Mouse (Mus musculus) mesoderm, embryonic 11.5 days (tissue): ENCODE measurements at regions not wholly inside any gene's neighbourhood (a gene's known extent, or its start where the extent isn't known, plus 50 kb on each side); places are given as distances from the start of the nearest gene placed in this dataset.

Experiments
- DNase-seq: peaks from one replicate; pipeline ENCODE4 v3.0.0-alpha.2; 2012; ENCODE audit warnings: low read depth, low spot score

- no peak for DNase-seq
Observed at GRCm38 (mm10) chr16:8351424-8351823, 73.5 kb downstream of the Tmem114 start.

DNA sequence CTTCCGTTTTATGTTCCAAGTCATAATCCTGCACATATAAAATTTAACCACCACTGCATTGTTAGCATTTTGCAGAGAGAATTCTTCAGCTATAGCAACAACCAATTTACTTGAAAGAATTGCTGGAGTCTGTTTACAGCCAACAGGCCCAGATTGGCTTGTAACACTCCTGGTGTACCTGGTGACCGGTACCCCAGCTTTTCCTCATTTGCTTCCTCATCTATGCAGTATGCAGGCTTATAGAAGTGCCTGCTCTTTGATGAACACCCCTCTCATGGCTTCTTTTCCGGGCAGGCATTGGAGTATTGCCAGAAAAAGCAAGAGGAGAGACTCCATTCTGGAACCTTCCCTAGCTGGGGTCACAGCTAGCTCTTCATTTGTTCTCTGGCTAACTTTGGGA lies 75.8 kb downstream of the Tmem114 start:
- DNase-seq: no peak

- no peak for DNase-seq
Observed at GRCm38 (mm10) chr16:8348645-8349044, 76.3 kb downstream of the Tmem114 start.

DNA sequence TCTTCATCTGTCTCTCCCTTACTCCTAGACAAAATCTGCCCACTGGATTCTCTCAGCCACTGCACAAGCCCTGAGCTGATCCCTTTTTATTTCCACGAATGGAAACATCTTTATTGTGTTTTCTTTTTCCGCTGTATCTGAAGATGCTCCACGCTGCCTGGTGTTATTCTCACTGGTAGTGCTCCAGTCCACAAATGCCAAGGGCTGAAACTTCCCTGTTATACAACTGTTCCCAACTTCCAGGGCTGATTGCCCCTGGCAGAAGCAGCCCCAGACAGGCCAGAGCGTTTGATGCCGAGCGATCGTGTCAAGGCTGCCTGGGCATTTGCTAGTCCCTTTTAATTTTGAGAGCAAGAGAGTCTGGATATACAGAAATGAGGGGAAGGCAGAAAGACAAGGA lies 79.7 kb downstream of the Tmem114 start:
- DNase-seq: no peak

GRCm38 (mm10) chr16:8333081-8333710 lies 91.7 kb downstream of the Tmem114 start:
- peak; percentile 43 for DNase-seq

DNA sequence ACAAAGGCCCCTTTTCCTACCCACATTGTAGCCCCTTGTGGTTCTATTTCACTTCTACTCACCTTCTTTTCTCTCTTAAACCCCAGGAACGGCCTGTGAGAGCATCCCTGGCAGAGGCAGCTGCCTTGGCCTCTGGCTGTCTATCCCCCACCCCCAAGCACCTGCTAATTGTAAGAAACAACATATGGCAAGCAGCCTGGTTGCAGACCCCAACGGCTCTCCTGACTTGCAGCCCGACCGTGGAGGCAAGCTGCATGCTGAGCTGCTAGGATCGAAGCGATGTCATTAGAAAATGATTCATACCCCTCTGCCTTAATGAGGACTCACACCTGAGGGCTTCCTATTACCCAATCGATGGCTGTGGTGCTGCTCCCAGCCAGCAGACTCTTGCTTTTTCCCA lies 112.9 kb downstream of the Tmem114 start:
- DNase-seq: peak; percentile 19

- DNase-seq: no peak
Observed at GRCm38 (mm10) chr16:8306389-8306788, 118.5 kb downstream of the Tmem114 start.
